Mouse (Mus musculus) spleen, adult 2 months (tissue): ENCODE measurements at regions not wholly inside any gene's neighbourhood (a gene's known extent, or its start where the extent isn't known, plus 50 kb on each side); places are given as distances from the start of the nearest gene placed in this dataset.

Source experiments
- DNase-seq, 2 experiments: peaks; one replicate each; pipeline versions ENCODE4 v3.0.0 to v3.0.0-alpha.2; 2012 to 2021; ENCODE audit warnings: low spot score in 2 of 2, low read depth in 1 of 2
- H3K27ac ChIP-seq: fragments of 200-500 bp; 2 replicates; pipeline ENCODE4 v1.5.1; 2012; ENCODE audit warnings: low read length, inconsistent platforms; ENCODE audit not compliant: insufficient read depth
- H3K27me3 ChIP-seq: fragments of 200-500 bp; 2 replicates; pipeline ENCODE4 v1.6.1; 2012; ENCODE audit warnings: mild to moderate bottlenecking, moderate library complexity, low read length, inconsistent platforms; ENCODE audit not compliant: control insufficient read depth, insufficient read depth
- H3K36me3 ChIP-seq: fragments of 200-500 bp; 2 replicates; pipeline ENCODE4 v1.6.1; 2012; ENCODE audit warnings: mild to moderate bottlenecking, low read length, inconsistent platforms; ENCODE audit not compliant: control insufficient read depth, insufficient read depth
- H3K4me1 ChIP-seq: fragments of 200-500 bp; 2 replicates; pipeline ENCODE4 v1.6.1; 2011; ENCODE audit warnings: inconsistent platforms; ENCODE audit not compliant: control insufficient read depth, insufficient read depth, insufficient read length
- H3K4me3 ChIP-seq: fragments of 200-500 bp; 2 replicates; pipeline ENCODE4 v1.5.1; 2011; ENCODE audit warnings: mild to moderate bottlenecking, inconsistent platforms; ENCODE audit not compliant: insufficient read depth, insufficient read length; ENCODE audit errors: extremely low read depth
- CTCF ChIP-seq: fragments of 200-500 bp; IDR thresholded peaks from 2 replicates; pipeline ENCODE4 v1.5.1; 2011; ENCODE audit warnings: mild to moderate bottlenecking, inconsistent platforms; ENCODE audit not compliant: insufficient read depth, insufficient read length, insufficient replicate concordance; ENCODE audit errors: extremely low read depth
- POLR2A ChIP-seq: fragments of 200-500 bp; IDR thresholded peaks from 2 replicates; pipeline ENCODE4 v1.6.1; 2011; ENCODE audit warnings: low read depth, low read length, inconsistent platforms
- WGBS: fragments of 180-500 bp; shearing (Covaris S2); methylation state at CpG from one replicate; pipeline ENCODE4 v1.1.7; 2018; 5-methylcytosine and 5-hydroxymethylcytosine counted together

DNA sequence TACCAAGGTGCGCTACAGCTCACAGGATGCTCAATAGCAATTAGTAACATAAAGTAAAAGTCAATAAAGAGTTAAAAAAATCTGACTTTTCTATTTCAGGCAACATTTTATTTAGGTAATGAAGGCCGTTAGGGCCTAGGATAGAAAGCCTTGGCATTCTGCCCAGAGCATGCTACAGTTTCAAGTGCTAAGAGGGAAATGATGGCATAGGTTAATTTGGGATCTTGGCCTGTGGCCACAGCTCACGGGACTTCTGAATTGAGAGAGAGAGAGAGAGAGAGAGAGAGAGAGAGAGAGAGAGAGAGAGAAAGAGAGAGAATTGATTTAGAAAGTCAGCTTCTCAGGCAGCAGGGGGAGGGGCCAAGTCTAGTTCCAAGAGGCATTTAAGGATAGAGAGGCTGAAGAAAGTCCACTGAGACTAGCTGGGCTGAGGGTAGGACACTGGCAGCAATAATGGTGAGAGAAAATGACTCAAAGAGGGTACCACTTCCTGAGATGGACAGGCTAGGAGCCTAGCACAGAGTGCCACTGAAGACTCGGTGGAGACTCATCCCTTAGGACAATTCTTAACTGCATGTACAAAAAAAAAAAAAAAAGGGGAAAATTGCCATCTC is 52.6 kb upstream of the Klf14 start:
- Histone ChIP-seq H3K27me3 (0 out of 2 replicates have a peak, but pooled peaks cover 2% of the 10 kb centered on the region), H3K4me3 (no peak overlapping the region), H3K36me3 (no peaks in the 10 kb centered on the region), H3K4me1 (no peaks in the 10 kb centered on the region), H3K27ac (no peak overlapping the region)
- DNase-seq = no peak
- WGBS = 34% methylated on average over 4 of the region's 4 CpGs
- TF ChIP-seq POLR2A (no peak), CTCF (no peak)

DNA sequence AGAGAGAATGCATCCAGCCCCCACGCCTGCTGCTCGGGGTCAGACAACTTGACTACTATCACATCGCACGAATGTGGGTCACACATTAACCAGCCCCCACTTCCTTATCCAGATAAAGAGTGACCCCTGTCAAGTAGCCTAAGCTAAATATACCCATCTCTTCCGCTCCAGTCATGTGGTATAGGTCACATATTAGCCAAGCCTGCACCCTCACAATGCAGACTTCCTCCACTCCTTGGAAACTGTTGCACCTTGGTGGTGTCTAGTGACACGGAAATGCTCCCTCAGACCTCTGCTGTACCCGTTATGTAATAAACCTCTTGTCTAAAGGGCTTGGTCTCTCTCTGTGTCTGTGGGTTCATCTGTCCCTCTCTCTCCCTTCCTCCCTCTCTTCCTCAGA is 57.7 kb upstream of the Klf14 start:
- no peak overlapping the region for H3K4me3 ChIP-seq
- no peaks in the 10 kb centered on the region for H3K27me3 ChIP-seq
- no peak for DNase-seq
- no peak overlapping the region for H3K27ac ChIP-seq
- TF ChIP-seq CTCF (no peak), POLR2A (no peak)
- H3K36me3 ChIP-seq = no peaks in the 10 kb centered on the region
- WGBS = 49% methylated on average over 7 of the region's 7 CpGs
- no peaks in the 10 kb centered on the region; the same call in 1 of the 2 replicates for H3K4me1 ChIP-seq

DNA sequence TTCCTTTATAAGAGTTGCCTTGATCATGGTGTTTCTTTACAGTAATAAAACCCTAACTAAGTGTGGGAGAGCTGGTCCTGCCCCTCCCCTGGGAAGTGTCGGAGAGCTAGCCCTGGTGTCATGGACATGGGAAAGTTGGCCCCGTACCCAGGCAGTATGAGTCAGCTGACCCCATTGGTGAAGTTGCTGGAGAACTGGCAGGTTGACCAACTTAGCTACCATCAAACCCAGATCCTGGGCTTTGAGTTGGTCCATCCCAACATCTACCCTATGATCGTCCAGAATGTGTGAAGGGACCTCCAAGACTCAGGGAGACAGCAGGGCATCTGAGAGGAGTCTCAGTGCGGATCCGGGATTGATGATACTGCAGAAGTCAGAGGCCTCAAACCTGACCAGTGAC is 62.9 kb upstream of the Klf14 start:
- no peak overlapping the region for H3K27ac ChIP-seq
- no peaks in the 10 kb centered on the region for H3K27me3 ChIP-seq
- DNase-seq = no peak
- no peaks in the 10 kb centered on the region for H3K4me1 ChIP-seq
- WGBS = 91% methylated on average over 5 of the region's 5 CpGs
- no peaks in the 10 kb centered on the region for H3K36me3 ChIP-seq
- no peak overlapping the region for H3K4me3 ChIP-seq
- TF ChIP-seq POLR2A = no peak
- no peak for TF ChIP-seq CTCF

DNA sequence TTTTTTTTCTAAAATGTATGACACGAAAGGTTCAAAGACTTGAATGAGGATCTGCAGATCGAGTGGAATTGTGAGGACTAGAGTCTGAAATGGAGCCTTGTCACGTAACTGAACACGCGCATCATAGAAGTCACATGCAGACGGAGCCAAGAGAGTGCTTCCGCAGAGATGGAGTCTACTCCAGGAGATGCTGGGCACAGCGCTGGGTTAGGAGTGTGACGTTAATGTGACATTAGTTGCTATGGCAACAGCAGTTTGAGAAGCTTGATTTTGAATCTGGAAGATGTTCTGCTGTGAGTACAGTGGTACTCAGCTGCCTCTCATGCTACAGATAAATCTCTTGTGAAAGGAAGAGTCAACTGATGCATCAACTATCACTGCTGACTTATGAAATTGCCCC is 70.9 kb upstream of the Klf14 start:
- TF ChIP-seq POLR2A (no peak), CTCF (no peak)

DNA sequence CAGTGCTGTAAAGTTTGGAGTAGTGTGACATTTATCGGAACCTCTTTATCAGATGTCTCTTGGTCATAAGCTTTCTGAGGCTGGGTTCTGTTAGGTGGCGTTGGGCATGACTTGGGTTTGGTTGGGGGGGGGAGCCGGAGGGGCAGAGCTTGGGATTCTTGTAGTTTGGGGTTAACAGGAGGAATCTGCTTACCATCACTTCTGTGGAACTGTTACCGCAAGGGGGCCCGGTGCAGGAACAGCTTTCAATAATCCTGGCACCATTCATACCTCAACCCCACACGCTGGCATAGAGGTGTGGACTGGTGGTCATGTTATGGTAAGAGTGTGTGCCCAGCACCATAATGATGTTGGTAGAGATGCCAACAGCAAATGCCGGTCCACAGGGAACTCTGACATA is 72.1 kb upstream of the Klf14 start:
- H3K27ac ChIP-seq = no peak overlapping the region
- 91% methylated on average over 7 of the region's 7 CpGs for WGBS
- no peak for TF ChIP-seq CTCF
- no peaks in the 10 kb centered on the region for H3K4me1 ChIP-seq
- H3K27me3 ChIP-seq = no peaks in the 10 kb centered on the region
- H3K36me3 ChIP-seq = no peaks in the 10 kb centered on the region
- no peak for DNase-seq
- no peak overlapping the region for H3K4me3 ChIP-seq

More for the DNA sequence above, 70.9 kb upstream of the Klf14 start:
- no peak for DNase-seq
- H3K27me3 ChIP-seq = no peaks in the 10 kb centered on the region
- H3K4me1 ChIP-seq = no peaks in the 10 kb centered on the region
- no peak overlapping the region for H3K4me3 ChIP-seq
- WGBS = 90% methylated on average over 9 of the region's 9 CpGs
- H3K27ac ChIP-seq = no peak overlapping the region
- no peaks in the 10 kb centered on the region for H3K36me3 ChIP-seq

DNA sequence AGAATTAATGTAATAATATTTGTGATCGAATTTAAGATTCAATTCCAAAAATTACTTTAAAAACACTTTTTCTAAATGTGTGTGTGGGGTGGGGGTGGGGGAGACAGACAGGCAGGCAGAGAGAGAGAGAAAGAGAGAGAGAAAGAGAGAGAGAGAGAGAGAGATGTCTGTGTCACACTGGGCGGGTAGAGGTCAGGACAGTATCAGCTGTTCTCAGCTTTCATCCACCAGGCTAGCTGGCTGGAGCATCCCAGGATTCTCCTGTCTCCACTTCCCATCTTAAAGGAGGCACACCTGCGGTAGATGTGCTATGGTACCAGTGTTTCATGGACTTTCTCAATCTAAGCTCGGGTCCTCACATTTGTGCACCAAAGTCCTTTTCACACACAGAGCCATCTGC is 73.3 kb upstream of the Klf14 start:
- WGBS = 90% methylated on average over 4 of the region's 4 CpGs

DNA sequence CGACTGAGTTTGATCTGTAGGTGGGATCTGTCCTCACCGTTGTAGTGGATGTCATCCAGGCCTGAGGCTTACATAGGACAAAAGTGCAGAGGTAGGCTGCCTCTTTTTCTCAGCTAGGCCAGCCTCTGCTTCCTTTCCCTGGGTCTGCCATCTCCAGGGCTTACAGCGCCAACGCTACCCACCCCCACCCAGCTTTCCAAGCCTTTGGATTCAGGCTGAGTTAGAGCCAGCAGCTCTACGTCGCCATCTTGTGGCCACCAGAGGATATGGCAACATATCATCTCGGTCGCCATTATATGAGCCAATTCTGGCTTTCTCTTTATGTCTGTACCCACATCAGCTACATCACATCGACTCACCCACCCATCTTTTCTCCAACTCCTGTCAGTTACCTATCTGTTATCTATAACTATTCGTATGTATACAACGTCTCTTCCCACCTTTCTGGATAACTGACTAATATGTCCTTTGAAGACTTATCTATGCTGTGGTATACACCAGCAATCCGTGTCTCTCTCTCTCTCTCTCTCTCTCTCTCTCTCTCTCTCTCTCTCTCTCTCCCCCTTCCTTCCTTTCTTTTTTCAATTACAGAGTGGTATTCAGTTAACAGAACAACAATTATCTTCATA is 74.2 kb upstream of the Klf14 start:
- DNase-seq = peak; percentile 5 to 13
- TF ChIP-seq CTCF (peak; percentile 75; the same call in 1 of the 2 replicates), POLR2A (no peak)
- Histone ChIP-seq H3K4me3 (no peak overlapping the region), H3K4me1 (no peaks in the 10 kb centered on the region), H3K27me3 (no peaks in the 10 kb centered on the region), H3K36me3 (no peaks in the 10 kb centered on the region), H3K27ac (no peak overlapping the region)
- 13% methylated on average over 12 of the region's 12 CpGs for WGBS

More for the DNA sequence above, 73.3 kb upstream of the Klf14 start:
- no peak for DNase-seq
- Histone ChIP-seq H3K36me3 (no peaks in the 10 kb centered on the region), H3K27ac (no peak overlapping the region), H3K4me1 (no peaks in the 10 kb centered on the region), H3K27me3 (no peaks in the 10 kb centered on the region), H3K4me3 (no peak overlapping the region)
- TF ChIP-seq POLR2A (no peak), CTCF (no peak)
